Mouse (Mus musculus): Measurements from ENCODE around the gene Slit3.

Gene Slit3

GRCm38 (mm10) chr11:35544112-35545064 lies 423.4 kb downstream of the Slit3 start:
- DNase-seq = no peak

- no peak for DNase-seq
Measured at GRCm38 (mm10) chr11:35546081-35546822, 425.2 kb downstream of the Slit3 start.

DNA sequence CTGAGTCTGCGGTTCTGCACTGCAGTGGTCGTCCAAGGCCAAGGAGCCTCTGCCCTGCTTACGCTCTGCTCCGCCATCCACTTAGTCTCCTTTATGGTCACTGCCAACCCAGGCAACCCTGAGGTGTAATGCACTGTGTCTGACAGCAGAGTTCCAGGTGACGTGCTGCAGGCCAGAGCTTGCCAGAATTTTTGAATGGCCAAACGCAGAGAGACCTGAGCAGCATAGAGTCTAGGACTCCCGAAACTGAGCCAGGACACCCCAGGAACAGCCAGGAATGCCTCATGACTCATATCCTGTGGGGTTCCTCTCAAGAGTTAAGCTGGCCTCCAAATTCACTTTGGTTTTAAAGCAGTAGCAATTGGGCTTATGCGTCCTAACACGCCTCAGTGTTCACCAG lies 429.0 kb downstream of the Slit3 start:
- DNase-seq = no peak

DNA sequence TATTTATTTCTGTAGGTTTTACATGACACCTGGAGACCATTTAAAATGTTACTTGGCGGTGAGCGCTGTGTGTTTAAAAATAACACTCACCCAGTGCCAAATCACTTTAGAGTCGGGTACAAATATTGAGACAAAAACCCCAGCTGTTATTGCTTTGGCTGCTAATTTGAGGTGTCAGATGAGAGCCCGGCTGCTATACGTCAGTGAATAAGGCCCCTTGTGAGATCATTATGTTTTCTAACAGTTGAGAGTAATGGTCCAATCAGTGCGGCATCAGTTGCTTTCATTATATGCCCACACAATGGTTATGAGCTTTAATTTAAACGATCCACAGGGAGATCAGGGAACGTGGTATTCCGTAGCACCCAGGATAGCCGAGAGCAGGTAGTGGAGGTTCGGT lies 435.2 kb downstream of the Slit3 start:
- DNase-seq = no peak

GRCm38 (mm10) chr11:35557476-35557875 lies 436.5 kb downstream of the Slit3 start:
- DNase-seq = no peak

- DNase-seq = no peak
Measured at GRCm38 (mm10) chr11:35558311-35558710, 437.3 kb downstream of the Slit3 start.

- DNase-seq = no peak
Measured at GRCm38 (mm10) chr11:35559386-35559785, 438.4 kb downstream of the Slit3 start.

GRCm38 (mm10) chr11:35561760-35562159 lies 440.7 kb downstream of the Slit3 start:
- DNase-seq = no peak

GRCm38 (mm10) chr11:35565322-35565721 lies 444.3 kb downstream of the Slit3 start:
- DNase-seq = no peak

GRCm38 (mm10) chr11:35566686-35567085 lies 445.7 kb downstream of the Slit3 start:
- no peak for DNase-seq

- DNase-seq = no peak
Measured at GRCm38 (mm10) chr11:35569126-35569916, 448.3 kb downstream of the Slit3 start.

DNA sequence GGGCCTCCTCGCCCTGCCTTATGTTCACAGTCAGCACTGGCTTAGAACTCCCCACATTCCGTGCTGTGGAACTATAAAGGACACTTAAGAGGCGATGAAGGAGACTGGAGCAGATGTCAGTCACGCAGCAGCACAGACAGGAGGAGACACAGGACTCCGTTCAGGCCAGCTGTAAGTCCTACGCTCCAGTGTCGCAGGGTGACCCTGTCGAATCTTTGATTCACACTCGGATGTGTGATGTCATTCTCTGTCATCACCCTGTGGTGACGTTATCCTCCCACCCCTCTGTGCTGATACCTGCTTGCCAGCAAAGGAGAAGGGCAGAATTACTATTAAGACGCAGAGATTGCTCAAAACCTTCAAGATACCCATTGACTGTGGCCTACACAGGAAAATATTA lies 448.9 kb downstream of the Slit3 start:
- no peak for DNase-seq

DNA sequence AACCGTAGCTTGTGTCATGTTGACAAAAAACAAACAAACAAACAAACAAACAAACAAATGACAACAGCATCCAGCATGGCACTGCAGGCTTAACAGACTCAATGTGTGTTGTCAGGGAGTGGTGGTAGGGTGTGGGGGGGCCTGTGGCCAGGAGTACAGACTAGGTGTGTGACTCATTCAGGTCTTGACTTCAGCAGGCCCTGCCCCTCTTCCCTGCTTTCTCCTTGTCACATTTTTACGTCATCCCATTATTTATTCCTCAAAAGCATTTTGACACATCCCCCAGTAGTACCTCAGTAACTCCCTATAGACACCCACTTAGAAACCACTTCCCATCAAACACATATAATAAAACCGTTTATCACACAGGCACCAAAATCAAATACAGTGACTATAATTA lies 450.9 kb downstream of the Slit3 start:
- DNase-seq = no peak

DNA sequence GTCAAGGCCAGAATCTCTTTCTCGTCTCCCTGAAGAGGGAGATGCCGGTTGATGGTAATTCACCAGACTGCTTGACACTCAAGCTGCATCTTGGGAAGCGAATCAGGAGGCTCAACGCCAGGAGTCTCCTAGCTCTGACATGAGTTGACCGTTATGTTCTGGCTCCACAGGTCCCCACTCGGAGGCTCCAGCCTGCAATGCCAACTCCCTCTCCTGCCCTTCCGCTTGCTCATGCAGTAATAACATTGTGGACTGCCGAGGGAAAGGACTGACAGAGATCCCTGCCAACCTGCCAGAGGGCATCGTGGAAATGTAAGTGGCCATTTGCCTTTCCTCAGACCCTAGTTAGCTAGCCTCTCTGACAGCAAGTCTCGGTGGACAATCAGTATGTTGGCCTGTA lies 457.8 kb downstream of the Slit3 start:
- no peak for DNase-seq

DNA sequence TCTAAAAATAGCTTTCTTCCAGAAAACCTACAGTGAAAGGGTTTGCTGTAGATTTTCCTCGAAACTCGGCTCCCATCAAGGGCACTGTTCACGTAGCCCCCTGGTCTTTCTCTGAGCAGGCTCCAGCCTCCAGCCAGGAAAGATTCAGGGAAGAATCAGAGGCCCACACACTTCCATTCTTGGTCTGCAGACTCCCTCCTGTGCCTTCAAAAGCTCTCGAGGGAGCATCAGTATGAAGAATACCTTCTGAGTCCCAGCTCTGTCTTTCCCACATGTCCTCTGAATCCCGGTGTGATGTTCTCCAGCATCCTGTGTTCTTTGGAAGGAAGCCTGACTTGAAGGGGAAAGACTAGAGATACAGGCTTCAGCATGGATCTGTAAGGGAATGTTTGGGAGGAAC lies 461.6 kb downstream of the Slit3 start:
- no peak for DNase-seq

- DNase-seq = no peak
Measured at GRCm38 (mm10) chr11:35583633-35584032, 462.6 kb downstream of the Slit3 start.

- DNase-seq = peak; percentile 65
Measured at GRCm38 (mm10) chr11:35587174-35587959, 466.3 kb downstream of the Slit3 start.

GRCm38 (mm10) chr11:35589892-35590291 lies 468.9 kb downstream of the Slit3 start:
- DNase-seq = no peak

DNA sequence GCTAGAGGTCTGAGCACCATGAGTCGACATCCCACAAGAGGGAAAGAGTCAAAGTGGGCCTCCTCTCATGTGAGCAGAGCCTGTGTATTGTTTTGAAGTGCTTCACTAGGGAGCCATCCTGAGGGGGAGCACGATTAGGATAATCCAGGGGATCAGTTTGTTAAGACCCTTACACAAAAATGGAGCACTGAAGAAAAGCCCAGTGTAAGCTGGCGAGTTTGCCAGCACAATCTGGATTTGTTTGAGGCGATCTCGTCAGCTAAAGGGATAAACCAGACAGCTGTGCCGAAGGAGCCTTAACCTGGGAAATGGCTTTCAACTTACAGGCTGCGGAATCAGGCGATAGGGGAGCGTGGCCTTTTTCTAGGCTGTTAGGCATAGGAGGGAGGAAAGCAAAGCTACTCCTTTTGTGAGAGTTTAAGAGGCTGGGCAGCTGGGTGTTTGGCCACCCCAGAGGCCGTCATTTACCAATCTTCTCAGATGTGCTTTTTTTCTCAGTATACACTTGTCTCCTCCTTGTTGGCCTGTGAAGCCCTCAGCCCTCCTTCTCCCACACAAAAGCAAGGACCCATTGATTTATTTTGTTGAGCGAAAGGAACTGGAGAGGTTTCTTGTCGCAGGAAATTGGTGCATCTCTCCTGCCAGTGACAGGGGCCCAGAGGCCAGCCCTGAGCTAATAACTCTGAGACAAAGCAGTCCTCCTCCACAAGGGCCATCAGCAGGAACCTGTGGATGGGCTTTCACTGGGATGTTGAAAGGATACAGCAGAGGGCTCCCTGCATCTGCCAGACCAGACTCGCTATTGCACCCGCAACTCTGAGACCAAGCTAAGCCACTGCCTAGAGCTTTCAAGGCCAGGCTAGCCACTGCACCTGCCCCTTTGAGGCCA lies 472.4 kb downstream of the Slit3 start:
- DNase-seq = no peak

GRCm38 (mm10) chr11:35596064-35596463 lies 475.0 kb downstream of the Slit3 start:
- DNase-seq = no peak

- DNase-seq = no peak
Measured at GRCm38 (mm10) chr11:35597882-35598281, 476.9 kb downstream of the Slit3 start.

All from right cerebral cortex, postnatal 14 days (tissue).